Mouse (Mus musculus): ENCODE data around the gene Hyal1.

The Hyal1 gene

GRCm38 (mm10) chr9:107617461-107617860, 40.7 kb downstream of the Hyal1 start:
- DNase-seq (ENCODE audit: low spot score in 2 of 2), result no peak

GRCm38 (mm10) chr9:107618098-107618497, 41.4 kb downstream of the Hyal1 start:
- no peak for DNase-seq (ENCODE audit: low spot score in 2 of 2)

GRCm38 (mm10) chr9:107618778-107619545, 42.2 kb downstream of the Hyal1 start:
- DNase-seq (ENCODE audit: low spot score in 2 of 2), result no peak

GRCm38 (mm10) chr9:107619546-107619879, 42.8 kb downstream of the Hyal1 start:
- no peak for DNase-seq (ENCODE audit: low spot score in 2 of 2)

- DNase-seq (ENCODE audit: low spot score in 2 of 2), result no peak
These were observed 44.2 kb downstream of the Hyal1 start for GRCm38 (mm10) chr9:107620954-107621353.

- no peak for DNase-seq (ENCODE audit: low spot score in 2 of 2)
These were observed 47.8 kb downstream of the Hyal1 start for GRCm38 (mm10) chr9:107624539-107624938.

- no peak for DNase-seq (ENCODE audit: low spot score in 2 of 2)
These were observed 48.2 kb downstream of the Hyal1 start for GRCm38 (mm10) chr9:107624951-107625350.

- DNase-seq (ENCODE audit: low spot score in 2 of 2), result no peak
These were observed 48.8 kb downstream of the Hyal1 start for GRCm38 (mm10) chr9:107625351-107626128.

- no peak for DNase-seq (ENCODE audit: low spot score in 2 of 2)
These were observed 49.6 kb downstream of the Hyal1 start for GRCm38 (mm10) chr9:107626158-107626843.

- DNase-seq (ENCODE audit: low spot score in 2 of 2), result peak; percentile 59 to 83
These were observed 50.1 kb downstream of the Hyal1 start for GRCm38 (mm10) chr9:107626844-107627277.

- DNase-seq (ENCODE audit: low spot score in 2 of 2), result no peak
These were observed 50.9 kb downstream of the Hyal1 start for GRCm38 (mm10) chr9:107627387-107628255.

GRCm38 (mm10) chr9:107628721-107629410, 52.1 kb downstream of the Hyal1 start:
- peak; percentile 34 to 56 for DNase-seq (ENCODE audit: low spot score in 2 of 2)

GRCm38 (mm10) chr9:107629411-107629730, 52.6 kb downstream of the Hyal1 start:
- no peak for DNase-seq (ENCODE audit: low spot score in 2 of 2)

GRCm38 (mm10) chr9:107629901-107630425, 53.2 kb downstream of the Hyal1 start:
- DNase-seq (ENCODE audit: low spot score in 2 of 2), result no peak

GRCm38 (mm10) chr9:107630576-107630975, 53.8 kb downstream of the Hyal1 start:
- no peak for DNase-seq (ENCODE audit: low spot score in 2 of 2)

All from spleen, postnatal 14 days (tissue).